Mouse (Mus musculus) urinary bladder, adult 18-20 months (tissue): ENCODE results near the gene Cct5.
A peak's percentile ranks its signal among the peaks of the same experiment; 100 is the strongest.

Experiments used
- DNase-seq, 2 experiments: peaks; one replicate each; pipeline ENCODE4 v3.0.0; 2022; ENCODE audit warnings: low spot score in 2 of 2, mixed read lengths in 2 of 2

The Cct5 gene

DNA sequence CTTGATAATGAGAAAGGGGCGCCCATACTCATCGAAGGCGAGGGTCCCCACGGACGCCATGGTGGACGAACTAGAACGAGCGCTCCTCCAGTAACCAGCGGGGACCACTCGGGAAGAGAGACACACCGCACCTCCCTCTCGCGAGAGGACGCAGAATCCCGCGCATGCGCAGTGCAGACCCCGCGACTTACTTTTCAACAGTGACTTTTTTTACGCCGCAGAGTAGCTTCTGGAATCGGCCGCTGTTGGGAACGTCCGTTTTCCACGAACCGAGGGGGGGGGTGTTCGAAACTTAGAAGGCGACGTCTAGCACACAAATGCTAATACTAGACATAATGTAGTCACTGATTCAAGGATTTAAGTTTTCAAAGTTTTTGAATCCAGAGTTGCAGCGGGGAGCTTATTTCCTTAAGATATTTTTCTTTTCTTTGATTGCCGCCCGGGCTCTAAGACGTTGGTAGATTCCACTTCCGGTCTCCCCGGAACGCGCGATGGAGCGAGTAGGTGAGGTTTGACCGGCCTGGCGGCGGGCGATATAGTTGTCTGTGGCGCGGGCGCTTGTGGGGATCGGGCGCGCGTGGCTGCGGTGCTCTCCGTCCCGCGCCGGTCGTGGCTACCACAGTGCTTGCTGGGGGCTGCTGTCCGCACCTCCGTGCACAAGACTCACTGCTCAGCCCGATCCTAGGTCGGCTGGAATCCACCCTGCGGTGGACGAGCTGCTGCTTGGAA, at the start of gene Cct5, which contains the start of gene Fam173b:
Cct5 (minus strand) TSS at position 159 of the 729 bp plus-strand sequence.
Fam173b (plus strand) TSS at position 207 of the 729 bp plus-strand sequence.
- DNase-seq: peak; percentile 97 to 99

DNA sequence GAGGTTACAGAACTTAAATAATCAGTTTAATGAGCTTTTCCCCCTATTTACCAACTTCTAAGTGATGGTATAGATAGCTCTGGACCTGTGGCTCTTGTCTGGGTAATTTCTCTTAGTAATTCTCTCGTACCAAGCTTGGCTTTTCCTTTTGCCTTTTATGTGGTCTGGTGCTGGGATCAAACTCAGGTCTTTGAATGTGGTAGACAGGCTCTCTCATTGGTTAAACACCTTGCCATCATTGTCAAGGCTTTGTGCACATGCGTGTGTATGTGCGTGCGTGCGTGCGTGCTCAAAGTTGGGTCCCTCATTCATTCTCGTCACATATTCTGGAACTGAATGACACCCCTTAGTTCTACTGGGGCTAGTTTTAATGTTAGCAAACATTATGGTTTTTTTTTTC, 49.2 kb upstream of the Cct5 start:
- DNase-seq: no peak

DNA sequence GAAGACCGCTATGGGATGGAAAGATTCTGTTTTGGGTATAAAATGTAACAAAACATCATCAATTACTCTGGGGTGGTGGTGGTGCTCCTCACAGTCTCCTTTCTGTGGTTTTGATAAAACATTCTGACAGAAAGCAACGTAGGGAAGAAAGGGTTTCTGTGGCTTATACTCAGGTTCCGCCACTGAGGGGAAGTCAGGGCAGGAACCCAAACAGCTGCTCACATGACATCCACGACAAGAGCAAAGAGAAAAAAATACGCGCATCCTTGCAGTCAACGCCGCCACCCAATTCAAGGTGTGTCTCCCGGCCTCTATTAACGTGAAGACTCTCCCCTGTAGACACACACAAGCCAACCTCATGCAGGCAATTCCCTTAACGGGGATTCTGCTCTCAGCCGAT, 48.1 kb upstream of the Cct5 start:
- DNase-seq: no peak

DNA sequence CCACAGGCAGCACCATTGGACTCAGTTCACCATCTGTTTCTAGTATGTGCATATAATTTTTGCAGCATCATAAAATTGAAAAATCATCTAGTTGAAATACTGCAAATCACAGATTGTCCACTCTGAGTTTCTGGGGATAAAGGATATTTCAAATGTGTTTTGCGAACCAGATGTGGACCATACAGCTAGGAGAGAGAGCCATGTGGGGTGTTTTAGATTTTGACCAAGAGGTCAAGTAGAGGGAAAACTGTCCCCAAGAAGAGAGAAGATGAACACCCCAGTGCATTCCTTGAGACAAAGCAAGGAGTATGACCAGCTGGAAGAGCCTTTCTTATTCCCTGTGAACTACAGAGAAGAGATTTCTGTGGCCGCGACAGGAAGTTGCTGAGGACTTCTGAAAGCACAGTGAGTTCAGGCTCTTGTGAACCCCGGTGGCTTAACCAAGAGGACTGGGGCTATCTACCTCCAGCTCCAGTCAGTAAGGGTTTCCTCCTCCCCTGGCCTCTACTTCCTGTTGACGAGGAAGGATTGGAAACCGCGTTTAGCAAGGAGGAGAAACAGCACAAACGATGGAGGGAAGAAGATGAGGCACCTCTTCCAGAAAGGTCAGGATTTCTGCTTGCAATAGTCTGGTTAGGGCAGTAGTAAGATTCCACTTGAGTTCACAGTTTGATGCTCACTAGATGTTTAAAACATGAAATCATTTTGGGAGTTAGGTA, 46.4 kb upstream of the Cct5 start:
- no peak for DNase-seq

DNA sequence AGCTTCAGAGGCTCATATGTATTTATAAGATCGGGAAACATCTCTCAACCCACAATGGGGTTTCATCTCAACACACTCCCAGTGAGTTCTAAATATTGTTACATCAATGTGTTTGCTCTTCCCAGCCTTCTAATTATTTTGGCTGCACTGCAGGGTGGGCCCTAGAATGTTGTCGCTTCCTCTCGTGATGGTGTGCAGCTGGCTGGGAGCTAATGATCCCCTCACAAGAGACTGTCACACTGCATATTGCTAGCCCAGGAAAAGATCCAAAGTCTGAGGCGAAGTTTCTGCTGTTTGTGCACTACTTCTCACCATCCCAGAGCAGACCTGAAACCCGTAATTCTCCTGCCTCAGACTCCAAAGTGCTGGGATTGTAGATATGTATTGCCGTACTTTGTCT, 45.6 kb upstream of the Cct5 start:
- no peak for DNase-seq

DNA sequence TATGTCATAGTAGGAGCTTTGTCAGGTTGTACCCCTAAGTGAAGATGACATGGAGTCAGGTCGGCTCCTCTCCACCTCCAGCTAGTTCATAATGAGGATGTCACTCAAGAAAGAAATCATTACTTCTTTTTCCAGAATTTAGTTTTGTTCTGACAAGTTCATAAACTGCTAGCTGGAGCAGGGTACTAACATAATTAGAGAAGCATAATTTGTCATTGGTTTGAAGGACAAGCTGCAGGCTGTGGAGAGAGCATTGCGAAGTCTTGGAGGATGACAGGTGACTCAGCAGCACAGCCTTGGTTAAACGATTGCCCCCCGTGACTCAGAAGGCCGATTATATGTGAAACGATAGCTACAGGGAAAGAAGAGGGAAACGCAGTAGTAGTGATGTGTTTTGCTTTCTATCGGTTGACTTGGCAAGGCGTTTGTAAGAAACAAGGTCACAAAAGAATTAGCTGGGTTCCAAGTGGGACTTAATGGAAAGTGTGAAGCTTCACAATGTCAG, 34.5 kb upstream of the Cct5 start:
- no peak for DNase-seq

DNA sequence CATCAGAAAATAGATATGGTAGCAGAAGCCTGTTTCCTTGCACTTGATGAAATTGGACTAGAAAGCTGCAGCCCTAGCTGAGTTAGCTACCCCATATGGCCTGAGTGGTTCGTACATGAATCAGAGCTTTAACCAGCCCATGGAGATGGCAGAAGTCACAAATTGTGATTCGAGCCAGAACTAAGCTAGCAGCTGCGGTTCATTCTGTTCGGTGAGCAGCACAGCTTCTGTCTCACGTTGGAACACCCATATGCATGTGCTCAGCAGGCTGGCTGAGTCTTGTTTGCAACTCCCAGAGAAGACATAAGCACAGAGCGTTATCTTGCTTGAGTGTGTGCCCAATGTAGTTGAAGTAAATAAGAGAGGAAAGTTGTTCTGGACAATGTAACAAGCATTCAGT, 33.0 kb upstream of the Cct5 start:
- DNase-seq: no peak

DNA sequence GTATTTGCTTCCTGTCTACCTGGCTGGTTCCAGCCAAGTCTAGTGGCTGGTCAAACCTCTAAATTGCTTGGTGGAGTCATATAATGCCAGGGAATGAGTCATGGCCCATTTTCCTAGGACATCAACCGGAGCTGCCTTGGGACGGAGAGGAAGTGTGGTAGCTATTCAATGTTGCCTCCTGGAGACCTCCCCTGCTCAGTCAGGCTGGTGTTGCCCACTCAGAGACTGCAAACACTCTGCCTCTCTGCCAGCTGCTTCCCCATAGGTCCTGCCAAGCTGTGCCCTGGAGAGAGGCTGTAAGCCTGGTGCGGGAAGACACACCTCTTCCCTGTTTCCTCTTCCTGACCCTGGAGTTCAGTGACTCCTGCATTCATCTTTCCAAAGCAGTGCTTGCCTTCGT, 30.9 kb upstream of the Cct5 start:
- DNase-seq: no peak

DNA sequence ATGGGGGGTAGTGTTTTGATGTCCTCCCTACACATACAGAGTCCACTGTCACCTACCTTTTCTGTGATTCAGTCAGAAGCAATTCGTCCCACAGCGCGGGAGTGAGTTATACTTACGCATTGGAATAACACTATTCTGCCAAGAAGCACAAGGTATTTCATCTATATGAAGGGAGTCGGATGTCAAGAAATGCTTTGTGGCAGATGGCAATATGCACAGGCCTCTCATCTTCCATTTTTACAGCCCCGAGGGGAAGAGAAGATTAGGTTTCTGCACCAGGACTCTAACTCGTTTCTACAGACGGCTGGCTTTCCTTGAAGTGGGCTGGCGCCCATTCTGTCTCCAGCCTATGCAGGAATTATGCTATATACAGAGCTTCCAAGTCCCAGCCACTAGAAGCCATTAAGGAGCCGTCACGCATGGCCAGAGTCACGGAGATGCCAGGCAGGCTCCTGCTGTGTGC, 29.8 kb upstream of the Cct5 start:
- DNase-seq: no peak

DNA sequence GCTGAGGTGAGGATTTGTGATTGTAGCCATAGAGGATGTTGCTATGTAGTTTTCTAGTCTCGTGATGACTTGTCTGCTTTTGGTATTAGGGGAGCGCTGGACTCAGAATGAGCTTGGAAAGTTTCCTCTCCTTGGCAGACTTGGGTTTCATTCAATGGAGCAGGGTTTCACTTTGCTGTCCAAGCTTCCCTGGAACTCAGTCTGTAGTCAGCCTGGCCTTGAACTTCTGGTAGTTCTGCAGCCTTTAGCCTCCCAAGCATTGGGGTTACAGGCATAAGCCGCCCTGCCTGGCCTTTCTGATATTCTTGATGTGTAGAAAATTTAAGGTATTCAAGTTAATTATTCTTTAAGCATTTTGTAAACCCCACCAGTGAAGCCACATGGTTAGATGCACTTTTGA, 28.0 kb upstream of the Cct5 start:
- no peak for DNase-seq

DNA sequence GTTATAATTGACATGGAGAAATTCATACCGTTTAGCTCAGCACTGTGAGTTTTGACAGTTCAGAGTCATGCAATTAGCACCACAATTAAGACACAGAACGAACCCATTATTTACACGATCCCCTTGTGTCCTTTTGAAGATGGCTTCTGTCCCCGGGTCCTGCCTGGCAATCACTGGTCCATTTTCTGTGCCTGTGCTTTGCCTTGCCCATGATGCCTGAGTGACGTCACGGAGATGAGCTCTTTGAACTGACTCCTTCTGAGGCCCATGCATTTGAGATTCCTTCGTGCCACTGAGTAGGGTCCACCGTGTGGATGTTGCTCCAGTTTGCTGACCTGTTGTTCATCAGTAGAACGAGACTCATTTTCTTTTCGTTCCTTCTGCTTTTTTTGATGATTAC, 26.6 kb upstream of the Cct5 start:
- no peak for DNase-seq

DNA sequence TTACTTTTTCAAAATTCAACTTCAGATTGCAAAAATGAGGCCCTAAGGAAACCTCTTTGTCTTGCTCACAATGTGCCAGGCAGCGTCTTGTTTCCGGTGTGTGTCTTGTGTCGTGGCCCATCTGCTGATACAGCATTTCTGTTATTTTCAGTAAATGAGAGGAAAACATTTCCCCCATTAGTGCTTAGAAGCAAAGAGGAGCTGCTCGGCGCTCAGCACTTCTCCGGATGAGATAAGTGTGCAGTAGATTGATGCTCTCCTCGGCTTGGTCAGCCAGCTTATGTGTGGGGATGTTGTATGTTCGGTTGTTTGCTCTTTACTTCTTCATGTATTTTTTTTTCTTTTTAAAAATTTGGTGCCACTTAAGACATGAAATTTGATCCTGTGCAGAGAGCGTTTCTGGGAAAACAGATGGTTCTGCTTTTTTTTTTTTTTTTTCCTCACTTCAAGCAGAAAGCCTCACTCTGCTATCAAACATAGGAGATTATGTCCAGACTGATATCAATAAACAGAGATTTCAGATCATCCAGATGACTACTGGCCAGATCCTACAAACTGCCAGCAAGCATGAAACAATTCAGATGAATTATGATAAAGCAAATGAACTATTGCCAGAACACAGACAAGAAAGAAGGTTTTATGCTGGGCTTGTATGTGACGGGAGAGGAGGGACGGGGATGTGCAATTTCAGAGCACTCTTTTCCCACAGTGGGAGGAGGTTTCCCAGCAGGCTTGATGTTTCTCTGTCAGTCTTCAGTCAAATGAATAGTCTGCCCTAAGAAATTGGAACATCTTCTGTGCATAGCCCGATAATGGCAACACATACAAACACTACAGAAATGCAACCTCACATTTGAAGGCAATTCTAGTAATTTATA, 25.9 kb upstream of the Cct5 start:
- no peak for DNase-seq

DNA sequence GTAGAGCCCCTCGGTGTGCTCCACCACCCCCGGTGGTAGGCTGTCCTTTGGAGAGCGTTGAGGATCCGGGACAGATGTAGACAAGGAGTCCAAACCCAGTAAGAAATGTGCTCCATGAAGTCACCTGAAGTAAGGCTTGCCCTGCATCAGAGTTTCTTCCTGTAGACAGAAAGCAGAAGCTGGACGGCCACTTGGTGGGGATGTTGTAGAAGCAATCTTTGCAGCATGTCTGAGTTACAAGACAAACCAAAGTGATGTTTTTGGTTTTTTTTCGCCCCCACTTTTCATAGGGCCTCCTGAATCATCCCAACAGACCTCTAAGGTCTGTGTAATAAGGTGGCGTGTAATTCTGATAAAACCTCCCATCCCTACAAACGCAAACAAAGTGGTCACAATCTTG, 17.9 kb upstream of the Cct5 start:
- DNase-seq: no peak

DNA sequence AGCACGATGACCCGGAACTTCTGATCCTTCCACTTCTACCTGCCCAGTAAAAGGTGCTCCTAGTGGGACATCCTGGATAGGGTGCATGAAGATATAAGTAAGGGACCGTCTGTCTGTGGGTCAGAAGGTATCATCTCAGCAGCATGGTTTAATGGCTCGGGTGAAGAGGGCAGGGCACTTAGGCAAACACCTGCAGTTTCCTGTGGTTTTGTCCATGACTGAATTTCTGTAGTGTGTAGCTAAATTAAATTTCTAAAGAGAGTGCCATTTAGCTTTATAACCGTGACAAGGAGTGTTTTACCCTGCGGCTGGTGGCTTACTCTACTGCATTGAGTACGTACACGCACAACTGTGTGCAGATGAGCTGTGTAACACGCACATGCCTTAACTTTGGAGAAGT, 15.7 kb upstream of the Cct5 start:
- DNase-seq: no peak

DNA sequence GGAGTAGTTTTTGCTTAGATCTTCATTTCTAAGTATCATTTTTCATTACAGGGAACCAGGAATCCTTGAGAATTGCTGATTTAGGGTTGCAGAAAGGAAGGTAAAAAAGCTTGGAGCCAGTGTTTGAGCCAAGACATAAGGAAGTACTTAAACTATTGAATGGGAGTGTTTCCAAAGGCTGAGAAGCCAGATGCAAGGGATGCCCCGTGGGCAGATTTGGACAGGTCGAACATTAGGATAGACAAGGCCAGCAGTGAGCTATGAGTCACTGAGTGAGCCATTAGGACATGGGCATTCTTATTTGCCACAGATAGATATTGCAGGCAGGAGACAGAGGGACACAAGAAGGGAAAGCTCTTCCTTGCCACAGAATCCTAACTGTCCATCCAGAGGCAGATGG, 13.1 kb upstream of the Cct5 start:
- no peak for DNase-seq

DNA sequence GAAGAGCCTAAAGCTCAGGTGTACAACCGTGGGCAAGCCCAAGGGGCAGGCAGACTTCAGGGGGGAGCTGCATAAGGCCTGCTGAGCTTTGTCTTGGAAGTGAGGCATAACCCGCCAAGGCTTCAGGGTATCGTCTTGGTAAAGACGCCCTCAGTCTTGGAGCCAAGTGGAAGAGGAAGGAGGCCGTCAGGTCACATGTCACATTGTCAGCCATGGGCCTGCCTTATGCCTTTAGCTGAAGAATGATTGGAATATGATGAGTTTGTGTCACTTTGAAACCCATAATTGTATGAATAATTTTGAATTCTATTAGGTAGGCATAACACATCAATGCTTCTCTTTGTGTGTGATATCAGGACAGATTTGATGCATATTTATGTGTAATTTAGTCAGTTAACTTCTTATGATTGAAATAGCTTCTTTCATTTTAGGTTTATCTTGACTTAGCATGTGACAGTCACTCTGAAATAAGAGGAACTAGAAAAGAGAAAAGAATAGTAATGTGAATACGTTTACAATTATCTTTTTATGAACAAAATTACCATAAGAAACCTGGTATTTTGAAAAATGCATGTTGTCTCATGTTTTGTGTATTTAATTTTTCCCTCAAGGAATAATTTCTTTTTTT, 12.3 kb upstream of the Cct5 start:
- no peak for DNase-seq

DNA sequence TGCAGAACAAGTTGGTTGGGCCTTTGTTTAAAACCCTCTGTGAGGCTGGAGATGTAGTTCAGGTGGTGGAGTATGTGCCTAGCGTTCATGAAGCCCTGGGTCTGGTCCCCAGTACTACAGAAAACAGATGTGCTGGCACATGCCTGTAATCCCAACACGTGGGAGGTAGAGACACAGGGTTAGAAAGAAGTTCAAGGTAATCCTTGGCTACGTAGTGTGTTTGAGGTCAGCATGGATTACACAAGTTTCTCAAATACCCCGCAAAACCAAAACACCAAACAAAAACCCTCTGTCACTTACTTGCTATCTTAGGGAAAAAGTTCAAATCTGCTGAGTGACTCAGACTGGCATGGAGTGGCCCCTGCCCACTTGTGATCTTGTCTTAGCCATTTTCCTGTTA, 10.4 kb upstream of the Cct5 start:
- DNase-seq: no peak

DNA sequence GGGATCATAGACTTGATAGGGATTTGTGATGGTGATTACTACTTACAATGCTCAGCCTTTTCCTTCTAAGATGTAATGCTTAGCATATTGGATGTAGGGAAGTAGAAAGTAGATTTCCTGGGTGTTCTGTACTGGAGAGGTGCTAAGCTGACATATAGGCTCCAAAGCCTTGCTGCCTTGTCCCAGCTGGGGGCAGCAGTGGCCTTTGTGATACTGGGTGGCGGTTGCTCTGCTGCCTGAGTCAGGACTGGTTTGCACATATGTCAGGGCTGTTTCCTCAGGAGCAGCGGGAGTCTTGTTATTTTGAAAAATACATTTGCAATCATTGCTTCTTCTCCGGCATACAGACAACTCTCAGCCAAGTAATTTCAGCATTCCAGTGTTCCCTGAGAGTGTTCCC, 9.4 kb upstream of the Cct5 start:
- no peak for DNase-seq

DNA sequence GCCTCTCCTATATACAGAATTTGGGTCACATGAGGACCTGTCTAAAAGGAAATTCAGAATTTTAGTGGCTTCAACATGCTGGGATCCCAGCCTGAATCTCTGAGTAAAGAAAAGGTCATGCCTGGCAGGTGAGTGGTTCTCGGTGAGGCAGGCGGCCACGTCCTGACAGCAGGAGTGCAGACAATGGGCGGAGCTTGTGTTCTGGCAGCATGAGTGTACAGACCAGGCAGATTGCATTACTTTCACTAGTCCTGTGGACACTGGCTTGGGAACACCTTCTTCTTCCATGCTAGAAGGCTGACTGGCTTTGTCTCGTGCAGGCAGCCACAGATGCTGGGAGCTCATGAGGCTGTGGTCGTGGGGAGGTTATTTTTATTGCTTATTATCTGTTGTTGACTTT, 5.2 kb upstream of the Cct5 start:
- peak in 1 of 2 experiments; percentile 22 for DNase-seq

DNA sequence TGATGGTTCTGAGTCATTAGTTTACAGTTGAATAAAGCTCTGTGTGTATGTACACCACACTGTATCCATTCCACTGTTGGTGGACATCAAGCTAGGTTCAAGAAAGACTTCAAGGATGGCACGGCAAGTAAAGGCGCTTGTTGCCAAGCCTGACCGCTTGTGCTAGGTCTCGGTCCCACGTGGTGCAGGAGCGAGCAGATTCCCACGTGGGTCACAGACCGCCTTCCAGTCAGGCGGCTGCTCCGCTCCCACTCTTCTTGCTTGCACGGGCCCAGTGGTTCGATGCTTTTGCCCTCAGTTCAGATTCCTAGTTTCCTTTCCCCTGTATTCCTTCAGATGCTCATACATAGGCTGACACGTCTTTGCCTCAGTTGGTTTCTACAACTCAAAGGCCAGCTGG, 1.5 kb upstream of the Cct5 start:
- DNase-seq: no peak

DNA sequence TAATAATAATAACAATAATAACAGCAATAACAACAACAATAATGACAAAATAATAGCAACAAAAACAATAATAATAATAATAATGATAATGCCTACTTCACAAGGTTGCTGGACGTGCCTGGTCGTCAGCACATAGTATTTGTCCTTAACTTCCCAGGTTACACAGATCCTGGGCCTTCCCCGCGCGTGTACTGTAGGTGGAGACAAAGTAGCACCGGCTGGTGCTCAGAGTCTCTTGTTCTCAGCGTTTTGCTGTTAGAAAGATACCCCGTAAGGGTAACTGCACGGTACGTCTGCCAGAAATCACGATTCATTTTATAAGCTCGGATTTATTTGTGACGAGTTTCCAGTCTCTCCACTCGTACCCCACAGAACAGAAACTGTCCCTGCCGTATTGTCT, 822 bp upstream of the Cct5 start:
- DNase-seq: no peak

DNA sequence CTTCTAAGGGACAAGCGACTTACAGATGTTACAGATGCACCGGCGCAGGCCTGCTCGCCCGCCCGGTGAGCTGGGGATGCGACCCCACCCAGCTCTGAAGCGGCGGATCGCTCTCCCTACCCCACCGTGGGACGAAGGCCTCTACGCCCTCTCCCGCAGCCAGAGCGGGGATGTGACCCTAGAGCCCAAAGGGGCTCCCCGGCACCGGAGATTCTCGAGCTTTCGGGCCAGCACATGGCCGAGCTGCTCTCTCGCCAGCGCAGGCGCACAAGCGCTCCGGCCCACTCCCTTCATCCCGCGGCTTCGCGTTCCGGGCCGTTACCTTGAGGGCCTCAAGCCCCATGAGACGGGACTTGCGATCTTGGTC, 342 bp downstream of the Cct5 start:
- no peak for DNase-seq
